Mouse (Mus musculus): ENCODE data around the gene Nckap5. TPM values are rescaled to one million over a fixed set of nuclear protein-coding genes. Genes with fewer than 3 reads are reported as not detected.

Gene Nckap5
- polyA plus RNA-seq, 1 experiment from 2014 or later = 10.9 TPM

- peak; percentile 45; the same call in 1 of the 2 replicates for ATAC-seq
- Histone ChIP-seq H3K4me2 (ENCODE audit: low read length) (no peak overlapping the region), H3K9me3 (replicated peaks; ENCODE audit: control insufficient read depth, low read length, poor library complexity, severe bottlenecking) (no peaks in the 10 kb centered on the region), H3K27me3 (ENCODE audit: control insufficient read depth, insufficient read depth, low read depth, low read length) (no peaks in the 10 kb centered on the region), H3K4me3 (ENCODE audit: low read depth, low read length) (no peak overlapping the region), H3K4me1 (ENCODE audit: control insufficient read depth, insufficient read depth, low read length) (no peaks in the 10 kb centered on the region; the same call in 1 of the 2 replicates), H3K9ac (ENCODE audit: low read depth, low read length) (no peak overlapping the region), H3K36me3 (ENCODE audit: control insufficient read depth, insufficient read depth, low read length) (no peaks in the 10 kb centered on the region), H3K27ac (ENCODE audit: low read length) (no peak overlapping the region)
- WGBS = 78% methylated on average over 2 of the region's 2 CpGs
Observed at GRCm38 (mm10) chr1:126341806-126342205, 488.8 kb downstream of the Nckap5 start.

- no peak overlapping the region for H3K4me2 ChIP-seq (ENCODE audit: low read length)
- WGBS = 77% methylated on average over 3 of the region's 3 CpGs
- no peaks in the 10 kb centered on the region for H3K36me3 ChIP-seq (ENCODE audit: control insufficient read depth, insufficient read depth, low read length)
- no peaks in the 10 kb centered on the region for H3K27me3 ChIP-seq (ENCODE audit: control insufficient read depth, insufficient read depth, low read depth, low read length)
- ATAC-seq = no peak
- H3K27ac ChIP-seq (ENCODE audit: low read length) = no peak overlapping the region
- H3K4me3 ChIP-seq (ENCODE audit: low read depth, low read length) = no peak overlapping the region
- H3K9me3 ChIP-seq (replicated peaks; ENCODE audit: control insufficient read depth, low read length, poor library complexity, severe bottlenecking) = no peaks in the 10 kb centered on the region
- no peaks in the 10 kb centered on the region; the same call in 1 of the 2 replicates for H3K4me1 ChIP-seq (ENCODE audit: control insufficient read depth, insufficient read depth, low read length)
- no peak overlapping the region for H3K9ac ChIP-seq (ENCODE audit: low read depth, low read length)
Observed at GRCm38 (mm10) chr1:126339250-126339649, 491.3 kb downstream of the Nckap5 start.

GRCm38 (mm10) chr1:126334202-126334601 is 496.4 kb downstream of the Nckap5 start:
- 81% methylated on average over 4 of the region's 4 CpGs for WGBS
- Histone ChIP-seq H3K4me1 (ENCODE audit: control insufficient read depth, insufficient read depth, low read length) (no peaks in the 10 kb centered on the region), H3K4me2 (ENCODE audit: low read length) (no peak overlapping the region), H3K27ac (ENCODE audit: low read length) (no peak overlapping the region), H3K36me3 (ENCODE audit: control insufficient read depth, insufficient read depth, low read length) (no peaks in the 10 kb centered on the region), H3K27me3 (ENCODE audit: control insufficient read depth, insufficient read depth, low read depth, low read length) (no peaks in the 10 kb centered on the region), H3K9ac (ENCODE audit: low read depth, low read length) (no peak overlapping the region), H3K9me3 (replicated peaks; ENCODE audit: control insufficient read depth, low read length, poor library complexity, severe bottlenecking) (no peaks in the 10 kb centered on the region), H3K4me3 (ENCODE audit: low read depth, low read length) (no peak overlapping the region)
- no peak for ATAC-seq

GRCm38 (mm10) chr1:126332026-126332425 is 498.6 kb downstream of the Nckap5 start:
- Histone ChIP-seq H3K27ac (ENCODE audit: low read length) (no peak overlapping the region), H3K4me1 (ENCODE audit: control insufficient read depth, insufficient read depth, low read length) (no peaks in the 10 kb centered on the region), H3K9me3 (replicated peaks; ENCODE audit: control insufficient read depth, low read length, poor library complexity, severe bottlenecking) (no peaks in the 10 kb centered on the region), H3K4me2 (ENCODE audit: low read length) (no peak overlapping the region), H3K36me3 (ENCODE audit: control insufficient read depth, insufficient read depth, low read length) (no peaks in the 10 kb centered on the region), H3K4me3 (ENCODE audit: low read depth, low read length) (no peak overlapping the region), H3K9ac (ENCODE audit: low read depth, low read length) (no peak overlapping the region), H3K27me3 (ENCODE audit: control insufficient read depth, insufficient read depth, low read depth, low read length) (no peaks in the 10 kb centered on the region)
- WGBS = 84% methylated on average over 2 of the region's 2 CpGs
- ATAC-seq = no peak

GRCm38 (mm10) chr1:126320696-126321095 is 509.9 kb downstream of the Nckap5 start:
- ATAC-seq = no peak
- 93% methylated on average over 1 of the region's 1 CpGs for WGBS
- H3K9ac ChIP-seq (ENCODE audit: low read depth, low read length) = no peak overlapping the region
- H3K9me3 ChIP-seq (replicated peaks; ENCODE audit: control insufficient read depth, low read length, poor library complexity, severe bottlenecking) = no peaks in the 10 kb centered on the region
- no peak overlapping the region for H3K4me2 ChIP-seq (ENCODE audit: low read length)
- H3K36me3 ChIP-seq (ENCODE audit: control insufficient read depth, insufficient read depth, low read length) = no peaks in the 10 kb centered on the region
- H3K4me1 ChIP-seq (ENCODE audit: control insufficient read depth, insufficient read depth, low read length) = 0 out of 2 replicates have a peak, but pooled peaks cover 2% of the 10 kb centered on the region
- H3K27me3 ChIP-seq (ENCODE audit: control insufficient read depth, insufficient read depth, low read depth, low read length) = no peaks in the 10 kb centered on the region
- H3K4me3 ChIP-seq (ENCODE audit: low read depth, low read length) = no peak overlapping the region
- no peak overlapping the region for H3K27ac ChIP-seq (ENCODE audit: low read length)

- no peak for ATAC-seq
- Histone ChIP-seq H3K9me3 (replicated peaks; ENCODE audit: control insufficient read depth, low read length, poor library complexity, severe bottlenecking) (no peaks in the 10 kb centered on the region), H3K27me3 (ENCODE audit: control insufficient read depth, insufficient read depth, low read depth, low read length) (no peaks in the 10 kb centered on the region), H3K9ac (ENCODE audit: low read depth, low read length) (no peak overlapping the region), H3K4me3 (ENCODE audit: low read depth, low read length) (no peak overlapping the region), H3K36me3 (ENCODE audit: control insufficient read depth, insufficient read depth, low read length) (no peaks in the 10 kb centered on the region), H3K4me1 (ENCODE audit: control insufficient read depth, insufficient read depth, low read length) (0 out of 2 replicates have a peak, but pooled peaks cover 2% of the 10 kb centered on the region), H3K4me2 (ENCODE audit: low read length) (no peak overlapping the region), H3K27ac (ENCODE audit: low read length) (no peak overlapping the region)
- 60% methylated on average over 11 of the region's 11 CpGs for WGBS
Observed at GRCm38 (mm10) chr1:126317874-126318607, 512.6 kb downstream of the Nckap5 start.

GRCm38 (mm10) chr1:126317345-126317744 is 513.3 kb downstream of the Nckap5 start:
- no peak overlapping the region for H3K9ac ChIP-seq (ENCODE audit: low read depth, low read length)
- WGBS = 80% methylated on average over 4 of the region's 4 CpGs
- H3K4me1 ChIP-seq (ENCODE audit: control insufficient read depth, insufficient read depth, low read length) = 0 out of 2 replicates have a peak, but pooled peaks cover 2% of the 10 kb centered on the region
- no peak overlapping the region for H3K4me2 ChIP-seq (ENCODE audit: low read length)
- ATAC-seq = no peak
- H3K27ac ChIP-seq (ENCODE audit: low read length) = no peak overlapping the region
- H3K27me3 ChIP-seq (ENCODE audit: control insufficient read depth, insufficient read depth, low read depth, low read length) = no peaks in the 10 kb centered on the region
- no peaks in the 10 kb centered on the region for H3K9me3 ChIP-seq (replicated peaks; ENCODE audit: control insufficient read depth, low read length, poor library complexity, severe bottlenecking)
- no peak overlapping the region for H3K4me3 ChIP-seq (ENCODE audit: low read depth, low read length)
- H3K36me3 ChIP-seq (ENCODE audit: control insufficient read depth, insufficient read depth, low read length) = no peaks in the 10 kb centered on the region

GRCm38 (mm10) chr1:126316866-126317265 is 513.7 kb downstream of the Nckap5 start:
- WGBS = 83% methylated on average over 2 of the region's 2 CpGs
- H3K36me3 ChIP-seq (ENCODE audit: control insufficient read depth, insufficient read depth, low read length) = no peaks in the 10 kb centered on the region
- H3K27ac ChIP-seq (ENCODE audit: low read length) = no peak overlapping the region
- no peaks in the 10 kb centered on the region for H3K27me3 ChIP-seq (ENCODE audit: control insufficient read depth, insufficient read depth, low read depth, low read length)
- no peak for ATAC-seq
- no peak overlapping the region for H3K4me2 ChIP-seq (ENCODE audit: low read length)
- H3K9me3 ChIP-seq (replicated peaks; ENCODE audit: control insufficient read depth, low read length, poor library complexity, severe bottlenecking) = no peaks in the 10 kb centered on the region
- no peak overlapping the region for H3K4me3 ChIP-seq (ENCODE audit: low read depth, low read length)
- 0 out of 2 replicates have a peak, but pooled peaks cover 2% of the 10 kb centered on the region for H3K4me1 ChIP-seq (ENCODE audit: control insufficient read depth, insufficient read depth, low read length)
- H3K9ac ChIP-seq (ENCODE audit: low read depth, low read length) = no peak overlapping the region

- Histone ChIP-seq H3K36me3 (ENCODE audit: control insufficient read depth, insufficient read depth, low read length) (no peaks in the 10 kb centered on the region), H3K4me2 (ENCODE audit: low read length) (no peak overlapping the region), H3K4me1 (ENCODE audit: control insufficient read depth, insufficient read depth, low read length) (no peaks in the 10 kb centered on the region; the same call in 1 of the 2 replicates), H3K27ac (ENCODE audit: low read length) (no peak overlapping the region), H3K9me3 (replicated peaks; ENCODE audit: control insufficient read depth, low read length, poor library complexity, severe bottlenecking) (no peaks in the 10 kb centered on the region), H3K9ac (ENCODE audit: low read depth, low read length) (no peak overlapping the region), H3K4me3 (ENCODE audit: low read depth, low read length) (no peak overlapping the region), H3K27me3 (ENCODE audit: control insufficient read depth, insufficient read depth, low read depth, low read length) (no peaks in the 10 kb centered on the region)
- ATAC-seq = no peak
- WGBS = 92% methylated on average over 2 of the region's 2 CpGs
Observed at GRCm38 (mm10) chr1:126301129-126301528, 529.5 kb downstream of the Nckap5 start.

All from midbrain, embryonic 16.5 days (tissue).